Mouse (Mus musculus) bone marrow, adult 2 months (tissue): Measurements from ENCODE around the gene Arhgef6.

Experiments
- CTCF ChIP-seq: fragments of 200-500 bp; IDR thresholded peaks from 2 replicates; pipeline ENCODE4 v1.5.1; 2011; ENCODE audit warnings: low read length, control low read depth; ENCODE audit not compliant: control insufficient read depth, insufficient read depth
- POLR2A ChIP-seq: fragments of 200-500 bp; IDR thresholded peaks from 2 replicates; pipeline ENCODE4 v1.6.1; 2011; ENCODE audit warnings: low read depth, mild to moderate bottlenecking, control low read depth, low read length, borderline replicate concordance; ENCODE audit not compliant: control insufficient read depth

- TF ChIP-seq POLR2A (no peak), CTCF (no peak)
Observed at GRCm38 (mm10) chrX:57338371-57339211, at the start of gene Arhgef6.
